Mouse (Mus musculus) heart, postnatal 0 days (tissue): ENCODE measurements around the gene Timm23.

ENCODE experiments used
- CTCF ChIP-seq: IDR thresholded peaks from 2 replicates; pipeline ENCODE4 v1.5.1; 2016; ENCODE audit warnings: antibody characterized with exemption, control low read depth, low read depth
- EP300 ChIP-seq: IDR thresholded peaks from 2 replicates; pipeline ENCODE4 v1.6.1; 2016; ENCODE audit warnings: antibody characterized with exemption, low read depth

DNA sequence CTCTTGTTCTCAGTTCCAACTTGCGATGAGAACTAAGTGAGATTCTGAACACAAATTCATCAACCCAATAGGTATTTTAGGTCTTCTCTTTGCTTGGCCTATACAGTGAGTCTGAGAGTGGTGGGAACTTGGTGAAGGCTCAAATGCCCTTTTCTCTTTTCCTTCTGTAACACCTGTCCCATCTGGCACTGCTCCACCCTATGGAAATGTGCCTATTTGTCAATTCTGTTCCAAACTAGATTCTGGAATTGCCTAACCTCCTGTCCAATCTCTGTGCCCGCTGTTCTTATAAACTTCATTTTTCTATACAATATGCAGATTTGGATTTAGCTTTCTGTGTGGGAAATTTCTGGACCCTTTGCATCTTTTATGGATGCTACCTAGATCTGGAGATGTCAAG is 48.5 kb downstream of the Timm23 start:
- TF ChIP-seq EP300 (no peak), CTCF (no peak)
